Mouse (Mus musculus): ENCODE data around the gene Ankle1. TPM values are rescaled to one million over a fixed set of nuclear protein-coding genes. Genes with fewer than 3 reads are reported as not detected.

The Ankle1 gene
- total and polyA plus RNA-seq, 3 experiments = 18.5 to 21.2 TPM; not detected in 1

DNA sequence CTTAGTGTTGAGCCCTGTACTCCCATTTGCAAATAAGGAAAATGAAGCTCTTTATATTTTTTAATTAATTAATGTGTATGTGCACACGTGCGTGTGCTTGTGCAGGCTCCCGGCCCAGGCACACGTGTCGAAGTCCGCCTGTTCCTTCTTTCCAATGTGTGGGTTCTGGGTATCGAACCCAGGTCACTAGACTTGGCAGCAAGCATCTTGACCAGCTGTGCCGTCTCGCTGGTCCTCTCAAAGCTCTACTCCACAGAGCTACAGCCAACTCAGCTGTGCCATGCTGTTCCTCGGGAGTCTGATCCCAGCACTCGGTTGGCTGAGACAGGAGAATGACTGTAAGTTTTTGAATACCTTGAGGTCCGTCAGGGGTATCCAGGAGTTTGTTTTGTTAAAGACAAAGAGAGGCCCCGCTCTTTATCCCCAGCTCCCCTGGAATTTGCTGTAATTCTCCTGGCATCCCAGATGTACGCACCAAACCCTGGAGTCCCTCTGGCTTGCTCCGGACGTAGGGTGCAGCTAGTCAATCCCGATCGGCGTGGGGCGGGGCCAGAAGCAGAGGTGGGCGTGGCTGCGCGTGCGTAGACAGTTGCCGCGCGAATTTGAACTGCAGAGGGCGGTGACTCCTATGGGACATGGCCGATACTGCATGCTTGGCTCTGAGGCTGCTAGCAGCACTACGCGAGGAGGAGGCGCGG, at the start of gene Ankle1 (continued):
- TF ChIP-seq ZC3H11A (IDR thresholded peaks at IDR 0.05; ENCODE audit: low read depth, low read length) (no peak), GATA1 (IDR thresholded peaks at IDR 0.05; ENCODE audit: low read depth, low read length) (no peak), TBP (IDR thresholded peaks at IDR 0.05; ENCODE audit: low read depth, low read length) (peak; percentile 95), BHLHE40 (IDR thresholded peaks at IDR 0.05; ENCODE audit: borderline replicate concordance, low read depth, low read length) (peak; percentile 45; the same call in 1 of the 2 replicates)

DNA sequence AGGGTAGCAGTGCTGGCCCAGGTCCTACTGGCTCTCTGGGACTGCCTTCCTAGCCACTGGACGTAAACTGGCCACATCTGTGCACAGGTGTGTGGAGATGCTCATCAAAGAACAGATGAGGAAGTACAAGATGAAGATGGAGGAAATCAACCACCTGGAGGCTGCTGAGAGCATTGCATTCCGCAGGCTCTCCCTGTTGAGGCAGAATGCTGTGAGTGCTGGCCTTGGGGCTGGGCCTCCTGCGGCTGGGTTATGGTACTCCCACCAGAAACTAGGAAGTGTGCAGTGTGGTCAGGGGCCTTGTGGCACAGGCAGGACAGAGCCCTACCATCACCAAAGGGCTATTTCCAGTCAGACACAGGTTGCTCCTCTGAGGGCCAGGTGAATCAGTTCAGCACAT, 47.8 kb upstream of the Ankle1 start:
- H3K27me3 ChIP-seq (ENCODE audit: control insufficient read depth in 1 of 2, insufficient read depth in 2 of 2, low read length in 2 of 2) = no peaks in the 10 kb centered on the region
- no peak for TF ChIP-seq TBP (IDR thresholded peaks at IDR 0.05; ENCODE audit: low read depth, low read length)
- no peak for TF ChIP-seq POLR2A (IDR thresholded peaks at IDR 0.05; ENCODE audit: control insufficient read depth in 1 of 2, insufficient read depth in 1 of 2, low read depth in 1 of 2, low read length in 2 of 2, poor library complexity in 1 of 2)
- TF ChIP-seq POLR2AphosphoS2 (IDR thresholded peaks at IDR 0.05; ENCODE audit: low read length) = no peak
- TF ChIP-seq POLR2AphosphoS5 (IDR thresholded peaks at IDR 0.05; ENCODE audit: borderline replicate concordance, low read depth, low read length) = no peak
- TF ChIP-seq CTCF (IDR thresholded peaks at IDR 0.05 in 2 of 3, conservative IDR thresholded peaks at IDR 0.05 in 1 of 3; ENCODE audit: control insufficient read depth in 1 of 3, insufficient read depth in 1 of 3, low read depth in 2 of 3, low read length in 3 of 3, poor library complexity in 1 of 3, severe bottlenecking in 1 of 3) = peak in 1 of 3 experiments; percentile 10; a peak in 1 of 6 replicates
- no peak for TF ChIP-seq CHD1 (IDR thresholded peaks at IDR 0.05; ENCODE audit: low read depth, low read length)
- TF ChIP-seq MEF2A (IDR thresholded peaks at IDR 0.05; ENCODE audit: extremely low read depth, insufficient replicate concordance, low read depth, low read length, poor library complexity, severe bottlenecking) = no peak
- no peak for DNase-seq (ENCODE audit: low read depth, low spot score)
- no peaks in the 10 kb centered on the region for H3K4me1 ChIP-seq (ENCODE audit: control insufficient read depth in 1 of 2, insufficient read depth in 2 of 2, low read length in 2 of 2)
- no peak overlapping the region for H3K4me3 ChIP-seq (ENCODE audit: control insufficient read depth in 1 of 2, insufficient read depth in 1 of 2, low read depth in 2 of 2, low read length in 2 of 2)
- H3K9me3 ChIP-seq (replicated peaks; ENCODE audit: insufficient read depth, low read length) = no peaks in the 10 kb centered on the region
- H3K9ac ChIP-seq (ENCODE audit: control insufficient read depth, low read depth, low read length, poor library complexity, severe bottlenecking) = no peak overlapping the region
- no peak overlapping the region for H3K27ac ChIP-seq (ENCODE audit: control insufficient read depth, low read depth, low read length)
- H3K36me3 ChIP-seq (ENCODE audit: control insufficient read depth in 1 of 2, insufficient read depth in 2 of 2, low read length in 2 of 2) = peaks cover 0 to 2% of the 10 kb centered on the region in 2 experiments; a peak in 1 of 4 replicates
- no peaks in the 10 kb centered on the region for H3K79me2 ChIP-seq (ENCODE audit: control insufficient read depth, insufficient read depth, low read length, poor library complexity)

DNA sequence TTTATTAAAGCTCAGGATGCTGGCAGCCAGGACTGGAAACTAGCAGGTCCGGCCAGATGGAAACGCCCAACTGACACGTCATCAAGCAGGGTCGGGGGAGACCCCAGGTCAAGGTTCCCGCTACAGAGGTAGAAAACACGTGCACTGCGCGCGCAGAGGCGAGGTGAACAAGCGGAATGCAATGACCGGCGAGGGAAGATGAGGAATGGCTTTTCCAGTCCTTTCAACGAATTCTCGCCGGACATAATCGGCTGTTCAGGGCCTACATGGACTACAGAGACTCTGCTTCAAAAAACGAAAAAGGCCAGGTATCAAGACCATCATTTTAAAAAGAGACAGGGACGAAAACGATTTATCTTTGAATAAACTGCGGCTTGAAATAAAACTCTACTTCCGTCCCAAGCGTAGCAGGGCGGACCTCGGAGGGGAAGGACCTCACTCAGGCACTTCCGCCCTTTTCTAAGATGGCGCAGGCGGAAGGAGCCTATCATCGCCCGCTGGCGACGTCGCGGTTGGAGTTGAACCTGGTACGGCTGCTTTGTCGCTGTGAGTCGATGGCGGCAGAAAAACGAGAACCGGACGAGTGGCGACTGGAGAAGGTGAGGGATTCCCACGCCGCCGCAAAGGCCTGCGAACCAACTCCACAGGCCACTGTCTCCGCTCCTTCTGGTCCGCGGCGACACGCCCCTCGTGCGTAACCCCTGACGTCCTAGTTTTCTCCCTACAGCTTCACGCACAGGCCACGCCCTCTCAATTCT, 38.9 kb upstream of the Ankle1 start, which contains the start of gene Use1:
Gene Use1 (plus strand): TSS at position 78 of the 758 bp plus-strand sequence.
- Histone ChIP-seq H3K79me2 (ENCODE audit: control insufficient read depth, insufficient read depth, low read length, poor library complexity) (peaks cover 6% of the 10 kb centered on the region; the same call in 1 of the 2 replicates), H3K9me3 (replicated peaks; ENCODE audit: insufficient read depth, low read length) (no peaks in the 10 kb centered on the region), H3K9ac (ENCODE audit: control insufficient read depth, low read depth, low read length, poor library complexity, severe bottlenecking) (peak within 1 kb of the TSS; percentile 86), H3K4me1 (ENCODE audit: control insufficient read depth in 1 of 2, insufficient read depth in 2 of 2, low read length in 2 of 2) (peaks cover 0 to 11% of the 10 kb centered on the region in 2 experiments; a peak in 2 of 4 replicates), H3K4me3 (ENCODE audit: control insufficient read depth in 1 of 2, insufficient read depth in 1 of 2, low read depth in 2 of 2, low read length in 2 of 2) (peak within 1 kb of the TSS; percentile 79 to 81), H3K36me3 (ENCODE audit: control insufficient read depth in 1 of 2, insufficient read depth in 2 of 2, low read length in 2 of 2) (peaks cover 0 to 9% of the 10 kb centered on the region in 2 experiments; a peak in 2 of 4 replicates), H3K27me3 (ENCODE audit: control insufficient read depth in 1 of 2, insufficient read depth in 2 of 2, low read length in 2 of 2) (no peaks in the 10 kb centered on the region), H3K27ac (ENCODE audit: control insufficient read depth, low read depth, low read length) (peak within 1 kb of the TSS; percentile 89)
- DNase-seq (ENCODE audit: low read depth, low spot score) = peak; percentile 98
- TF ChIP-seq RAD21 (IDR thresholded peaks at IDR 0.05; ENCODE audit: low read depth, low read length) (no peak), TCF12 (IDR thresholded peaks at IDR 0.05; ENCODE audit: low read depth, low read length) (peak; percentile 53), KAT2A (conservative IDR thresholded peaks at IDR 0.05; ENCODE audit: low read depth, low read length) (no peak; the same call in 1 of the 2 replicates), ZMIZ1 (IDR thresholded peaks at IDR 0.05; ENCODE audit: low read depth, low read length) (peak; percentile 7), USF2 (IDR thresholded peaks at IDR 0.05; ENCODE audit: borderline replicate concordance in 1 of 2, insufficient read depth in 1 of 2, low read depth in 1 of 2, low read length in 2 of 2) (no peak), ZKSCAN1 (IDR thresholded peaks at IDR 0.05; ENCODE audit: low read depth, low read length) (no peak), ZC3H11A (IDR thresholded peaks at IDR 0.05; ENCODE audit: low read depth, low read length) (no peak), RCOR1 (IDR thresholded peaks at IDR 0.05; ENCODE audit: low read depth, low read length) (no peak), BHLHE40 (IDR thresholded peaks at IDR 0.05; ENCODE audit: borderline replicate concordance, low read depth, low read length) (peak; percentile 60; the same call in 1 of the 2 replicates), TAL1 (IDR thresholded peaks at IDR 0.05; ENCODE audit: low read length) (no peak), TBP (IDR thresholded peaks at IDR 0.05; ENCODE audit: low read depth, low read length) (peak; percentile 82), CHD1 (IDR thresholded peaks at IDR 0.05; ENCODE audit: low read depth, low read length) (no peak), MAZ (IDR thresholded peaks at IDR 0.05; ENCODE audit: low read depth, low read length) (peak; percentile 80), ZNF384 (IDR thresholded peaks at IDR 0.05; ENCODE audit: low read depth, low read length) (no peak), NELFE (IDR thresholded peaks at IDR 0.05; ENCODE audit: low read depth, low read length) (peak; percentile 73; the same call in 1 of the 2 replicates), MYC (IDR thresholded peaks at IDR 0.05; ENCODE audit: low read depth, low read length) (peak; percentile 95), JUND (IDR thresholded peaks at IDR 0.05; ENCODE audit: low read depth, low read length) (no peak), SMC3 (IDR thresholded peaks at IDR 0.05; ENCODE audit: low read depth, low read length) (no peak), CTCF (IDR thresholded peaks at IDR 0.05 in 2 of 3, conservative IDR thresholded peaks at IDR 0.05 in 1 of 3; ENCODE audit: control insufficient read depth in 1 of 3, insufficient read depth in 1 of 3, low read depth in 2 of 3, low read length in 3 of 3, poor library complexity in 1 of 3, severe bottlenecking in 1 of 3) (no peak), HCFC1 (IDR thresholded peaks at IDR 0.05; ENCODE audit: low read depth, low read length) (peak; percentile 96)
